Mouse (Mus musculus) frontal cortex, adult 2 months (tissue): ENCODE measurements around the gene D630039A03Rik. TPM values are rescaled to one million over a fixed set of nuclear protein-coding genes. Genes with fewer than 3 reads are reported as not detected.
"Not testable (repeated sequence)": the region's sequence is repeated elsewhere in the genome, so short reads cannot be mapped to it uniquely, and the experiment has no call there.

Experiments used
- DNase-seq, 2 experiments: peaks; one replicate each; pipeline ENCODE4 v3.0.0; 2022; ENCODE audit warnings: low spot score in 1 of 2; ENCODE audit errors: extremely low spot score in 1 of 2
- polyA plus RNA-seq: library from polyadenylated mRNA; depleted of rRNA; stranded (reverse); fragments of >200 nt; gene quantifications from 2 replicates; pipeline ENCODE4 v1.2.3, GENCODE M21; 2012

Gene D630039A03Rik
- polyA plus RNA-seq, 1 experiment = 0.32 TPM

GRCm38 (mm10) chr4:57889773-57890172 is 26.3 kb downstream of the D630039A03Rik start:
- DNase-seq = no peak

DNA sequence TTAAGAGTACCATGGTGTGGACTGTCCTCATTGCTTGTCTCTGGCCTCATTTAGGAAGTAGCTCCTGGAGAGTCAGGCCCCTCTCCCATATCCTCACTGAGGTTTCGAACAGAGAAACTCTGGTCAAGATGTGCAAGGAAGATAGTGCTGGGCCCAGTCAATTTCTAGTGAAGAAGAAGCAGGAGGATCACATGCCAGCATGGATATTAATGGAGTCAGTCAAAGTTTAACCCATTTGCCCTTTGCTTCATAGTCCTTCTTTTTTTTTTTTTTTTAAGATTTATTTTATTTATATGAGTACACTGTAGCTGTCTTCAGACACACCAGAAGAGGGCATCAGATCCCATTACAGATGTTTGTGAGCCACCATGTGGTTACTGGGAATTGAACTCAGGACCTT is 27.1 kb downstream of the D630039A03Rik start:
- not testable (repeated sequence) for DNase-seq

GRCm38 (mm10) chr4:57888246-57888645 is 27.9 kb downstream of the D630039A03Rik start:
- no peak for DNase-seq

DNA sequence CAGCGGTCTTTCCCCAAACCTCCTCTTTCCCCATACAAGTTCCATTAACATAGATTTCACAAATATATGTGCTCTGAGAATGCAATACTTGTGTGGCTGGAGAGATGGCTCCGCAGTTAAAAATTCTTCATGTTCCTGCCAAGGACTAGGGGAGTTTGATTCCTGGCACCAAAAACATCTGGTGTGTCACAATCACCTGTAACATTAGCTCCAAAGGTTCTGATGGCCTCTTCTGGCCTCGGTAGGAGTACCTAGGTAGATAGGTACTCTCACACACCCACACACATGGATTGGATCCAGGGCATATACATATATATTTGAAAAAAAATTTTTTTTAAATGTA is 29.2 kb downstream of the D630039A03Rik start:
- DNase-seq = no peak

GRCm38 (mm10) chr4:57886066-57886887 is 29.8 kb downstream of the D630039A03Rik start:
- DNase-seq = no peak

GRCm38 (mm10) chr4:57885186-57885585 is 30.9 kb downstream of the D630039A03Rik start:
- no peak for DNase-seq

GRCm38 (mm10) chr4:57884511-57884910 is 31.6 kb downstream of the D630039A03Rik start:
- DNase-seq = no peak

GRCm38 (mm10) chr4:57883520-57884421 is 32.3 kb downstream of the D630039A03Rik start:
- no peak for DNase-seq

DNA sequence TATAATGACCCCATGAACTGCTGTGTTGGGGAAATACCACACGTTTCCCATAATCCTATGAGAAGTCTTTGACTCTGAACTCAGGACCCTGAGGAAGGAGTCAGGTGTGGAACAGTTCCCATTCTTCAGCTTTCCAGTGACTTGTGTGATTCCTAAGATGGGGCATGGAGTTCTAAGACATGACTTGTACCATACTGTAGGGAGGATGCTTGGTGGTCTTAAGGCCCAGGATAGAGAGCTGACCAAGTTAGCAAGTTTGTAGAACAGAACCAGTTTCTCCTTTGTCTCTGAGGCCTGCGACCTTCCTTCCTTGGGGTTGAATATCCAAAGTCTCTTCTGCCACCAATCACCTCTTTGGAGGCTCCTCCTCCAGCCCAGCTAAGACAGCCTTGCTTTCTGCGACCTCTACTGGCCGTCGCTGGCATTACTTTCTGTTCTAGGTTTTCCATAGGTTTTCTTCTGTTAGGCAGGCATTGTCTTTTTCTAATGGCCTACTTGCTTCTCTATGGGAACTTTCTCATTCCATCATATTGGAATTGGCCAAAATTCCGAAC is 36.2 kb downstream of the D630039A03Rik start:
- DNase-seq = peak; percentile 56 to 92

GRCm38 (mm10) chr4:57879137-57879536 is 37.0 kb downstream of the D630039A03Rik start:
- DNase-seq = no peak

- DNase-seq = no peak
These were observed 48.6 kb downstream of the D630039A03Rik start for GRCm38 (mm10) chr4:57867454-57867853.

DNA sequence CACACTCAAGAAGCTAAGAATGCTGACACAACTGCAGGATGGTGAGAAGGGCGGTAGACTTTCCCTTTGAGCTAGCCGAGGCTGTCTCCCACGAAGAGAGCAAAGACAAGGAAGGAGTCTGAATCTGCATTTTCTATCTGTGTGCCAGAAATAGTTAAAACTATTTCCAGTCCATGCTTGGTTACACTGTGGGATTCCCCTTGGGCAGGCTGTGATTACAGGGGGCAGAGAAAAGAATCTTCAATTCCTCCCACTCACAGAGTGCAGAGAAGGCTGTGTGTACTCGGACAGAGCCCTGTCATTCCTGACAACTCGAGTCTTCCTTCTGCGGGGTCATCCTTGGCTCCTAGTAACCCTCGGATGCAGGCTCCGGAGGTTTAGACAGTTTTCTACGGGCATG is 49.1 kb downstream of the D630039A03Rik start:
- peak in 1 of 2 experiments; percentile 28 for DNase-seq

GRCm38 (mm10) chr4:57866088-57866487 is 50.0 kb downstream of the D630039A03Rik start:
- no peak for DNase-seq

- DNase-seq = no peak
These were observed 53.7 kb downstream of the D630039A03Rik start for GRCm38 (mm10) chr4:57862269-57862986.

DNA sequence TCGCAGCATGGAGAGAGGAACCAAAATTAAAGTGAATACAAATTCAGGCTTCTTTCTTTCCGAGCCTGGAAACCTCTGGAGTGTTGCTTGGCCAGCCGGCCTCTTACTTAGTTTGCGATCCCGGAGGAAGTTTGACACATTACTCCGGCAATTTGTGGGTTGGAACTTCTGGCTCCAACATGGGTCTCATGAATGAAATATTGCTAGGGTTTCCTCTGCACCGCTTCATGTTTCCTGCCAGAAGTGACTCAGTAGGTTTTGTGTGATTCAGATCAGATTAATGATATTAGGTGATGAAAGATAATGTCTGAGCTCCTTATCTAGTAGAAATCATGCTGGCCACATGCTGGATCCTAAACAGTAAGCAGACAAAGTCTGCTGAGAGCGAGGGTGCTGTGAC is 54.2 kb downstream of the D630039A03Rik start:
- no peak for DNase-seq

- DNase-seq = no peak
These were observed 54.9 kb downstream of the D630039A03Rik start for GRCm38 (mm10) chr4:57861166-57861565.

GRCm38 (mm10) chr4:57860204-57860611 is 55.9 kb downstream of the D630039A03Rik start:
- no peak for DNase-seq
